Mouse (Mus musculus): ENCODE results near the gene Epyc. TPM values are rescaled to one million over a fixed set of nuclear protein-coding genes. Genes with fewer than 3 reads are reported as not detected.

Epyc gene
- polyA plus RNA-seq, 1 experiment from 2014 or later, result 3.2 TPM

- 84% methylated on average over 3 of the region's 3 CpGs for WGBS
Measured at GRCm38 (mm10) chr10:97689425-97689824, 45.6 kb downstream of the Epyc start.

GRCm38 (mm10) chr10:97692913-97693312 is 49.0 kb downstream of the Epyc start, which contains the start of gene Ccer1:
Ccer1 (plus strand) TSS chr10:97693059.
- no peak for ATAC-seq (replicated peaks; ENCODE audit: low FRiP score)
- H3K4me2 ChIP-seq (ENCODE audit: low read depth, low read length, severe bottlenecking), result no peak within 1 kb of the TSS
- 79% methylated on average over 20 of the region's 20 CpGs for WGBS
- no peaks in the 10 kb centered on the region for H3K27me3 ChIP-seq (ENCODE audit: control insufficient read depth, insufficient read depth, low read length)
- no peaks in the 10 kb centered on the region for H3K4me1 ChIP-seq (replicated peaks; ENCODE audit: control insufficient read depth, insufficient read depth, low read length)
- H3K9ac ChIP-seq (ENCODE audit: low read length), result no peak within 1 kb of the TSS
- no peaks in the 10 kb centered on the region for H3K9me3 ChIP-seq (ENCODE audit: control insufficient read depth, low read length)
- H3K27ac ChIP-seq (ENCODE audit: low read depth, low read length), result no peak within 1 kb of the TSS
- no peak for DNase-seq (ENCODE audit: low spot score)
- H3K36me3 ChIP-seq (ENCODE audit: control insufficient read depth, insufficient read depth, low read length), result no peaks in the 10 kb centered on the region
- H3K4me3 ChIP-seq (ENCODE audit: low read depth, low read length), result no peak within 1 kb of the TSS

More at GRCm38 (mm10) chr10:97689425-97689824, 45.6 kb downstream of the Epyc start:
- DNase-seq (ENCODE audit: low spot score) (no peak), ATAC-seq (replicated peaks; ENCODE audit: low FRiP score) (no peak)
- no peak overlapping the region for H3K4me3 ChIP-seq (ENCODE audit: low read depth, low read length)
- H3K4me2 ChIP-seq (ENCODE audit: low read depth, low read length, severe bottlenecking), result no peak overlapping the region
- H3K9me3 ChIP-seq (ENCODE audit: control insufficient read depth, low read length), result no peaks in the 10 kb centered on the region
- no peaks in the 10 kb centered on the region for H3K36me3 ChIP-seq (ENCODE audit: control insufficient read depth, insufficient read depth, low read length)
- H3K4me1 ChIP-seq (replicated peaks; ENCODE audit: control insufficient read depth, insufficient read depth, low read length), result no peaks in the 10 kb centered on the region
- no peak overlapping the region for H3K9ac ChIP-seq (ENCODE audit: low read length)
- no peak overlapping the region for H3K27ac ChIP-seq (ENCODE audit: low read depth, low read length)
- H3K27me3 ChIP-seq (ENCODE audit: control insufficient read depth, insufficient read depth, low read length), result no peaks in the 10 kb centered on the region

GRCm38 (mm10) chr10:97693398-97694135 is 49.7 kb downstream of the Epyc start:
- Histone ChIP-seq H3K27ac (ENCODE audit: low read depth, low read length) (no peak overlapping the region), H3K9me3 (ENCODE audit: control insufficient read depth, low read length) (no peaks in the 10 kb centered on the region), H3K9ac (ENCODE audit: low read length) (no peak overlapping the region), H3K36me3 (ENCODE audit: control insufficient read depth, insufficient read depth, low read length) (no peaks in the 10 kb centered on the region), H3K27me3 (ENCODE audit: control insufficient read depth, insufficient read depth, low read length) (no peaks in the 10 kb centered on the region), H3K4me1 (replicated peaks; ENCODE audit: control insufficient read depth, insufficient read depth, low read length) (no peaks in the 10 kb centered on the region), H3K4me3 (ENCODE audit: low read depth, low read length) (no peak overlapping the region), H3K4me2 (ENCODE audit: low read depth, low read length, severe bottlenecking) (no peak overlapping the region)
- DNase-seq (ENCODE audit: low spot score), result no peak
- 90% methylated on average over 37 of the region's 37 CpGs for WGBS
- ATAC-seq (replicated peaks; ENCODE audit: low FRiP score), result no peak

- Histone ChIP-seq H3K27me3 (ENCODE audit: control insufficient read depth, insufficient read depth, low read length) (no peaks in the 10 kb centered on the region), H3K4me1 (replicated peaks; ENCODE audit: control insufficient read depth, insufficient read depth, low read length) (no peaks in the 10 kb centered on the region), H3K27ac (ENCODE audit: low read depth, low read length) (no peak overlapping the region), H3K4me2 (ENCODE audit: low read depth, low read length, severe bottlenecking) (no peak overlapping the region), H3K4me3 (ENCODE audit: low read depth, low read length) (no peak overlapping the region), H3K36me3 (ENCODE audit: control insufficient read depth, insufficient read depth, low read length) (no peaks in the 10 kb centered on the region), H3K9me3 (ENCODE audit: control insufficient read depth, low read length) (no peaks in the 10 kb centered on the region), H3K9ac (ENCODE audit: low read length) (no peak overlapping the region)
- ATAC-seq (replicated peaks; ENCODE audit: low FRiP score) (no peak), DNase-seq (ENCODE audit: low spot score) (no peak)
Measured at GRCm38 (mm10) chr10:97702321-97702720, 58.5 kb downstream of the Epyc start.

- WGBS, result 51% methylated on average over 1 of the region's 1 CpGs
Measured at GRCm38 (mm10) chr10:97704562-97704961, 60.7 kb downstream of the Epyc start.

GRCm38 (mm10) chr10:97712687-97713086 is 68.8 kb downstream of the Epyc start:
- Histone ChIP-seq H3K36me3 (ENCODE audit: control insufficient read depth, insufficient read depth, low read length) (no peaks in the 10 kb centered on the region), H3K4me3 (ENCODE audit: low read depth, low read length) (no peak overlapping the region), H3K9me3 (ENCODE audit: control insufficient read depth, low read length) (no peaks in the 10 kb centered on the region), H3K4me1 (replicated peaks; ENCODE audit: control insufficient read depth, insufficient read depth, low read length) (no peaks in the 10 kb centered on the region), H3K27ac (ENCODE audit: low read depth, low read length) (no peak overlapping the region), H3K27me3 (ENCODE audit: control insufficient read depth, insufficient read depth, low read length) (no peaks in the 10 kb centered on the region), H3K4me2 (ENCODE audit: low read depth, low read length, severe bottlenecking) (no peak overlapping the region), H3K9ac (ENCODE audit: low read length) (no peak overlapping the region)
- DNase-seq (ENCODE audit: low spot score) (peak; percentile 66), ATAC-seq (replicated peaks; ENCODE audit: low FRiP score) (peak; percentile 64; the same call in 1 of the 2 replicates)
- 4% methylated on average over 5 of the region's 5 CpGs for WGBS

More at GRCm38 (mm10) chr10:97704562-97704961, 60.7 kb downstream of the Epyc start:
- DNase-seq (ENCODE audit: low spot score), result no peak
- Histone ChIP-seq H3K9me3 (ENCODE audit: control insufficient read depth, low read length) (no peaks in the 10 kb centered on the region), H3K27me3 (ENCODE audit: control insufficient read depth, insufficient read depth, low read length) (no peaks in the 10 kb centered on the region), H3K4me2 (ENCODE audit: low read depth, low read length, severe bottlenecking) (no peak overlapping the region), H3K4me1 (replicated peaks; ENCODE audit: control insufficient read depth, insufficient read depth, low read length) (no peaks in the 10 kb centered on the region), H3K36me3 (ENCODE audit: control insufficient read depth, insufficient read depth, low read length) (no peaks in the 10 kb centered on the region), H3K9ac (ENCODE audit: low read length) (no peak overlapping the region), H3K27ac (ENCODE audit: low read depth, low read length) (no peak overlapping the region), H3K4me3 (ENCODE audit: low read depth, low read length) (no peak overlapping the region)
- 0 out of 2 replicates have a peak, but pooled peaks have one; percentile 64 for ATAC-seq (replicated peaks; ENCODE audit: low FRiP score)

- ATAC-seq (replicated peaks; ENCODE audit: low FRiP score), result no peak
- 68% methylated on average over 4 of the region's 4 CpGs for WGBS
Measured at GRCm38 (mm10) chr10:97714584-97714983, 70.7 kb downstream of the Epyc start.

GRCm38 (mm10) chr10:97715289-97715906 is 71.5 kb downstream of the Epyc start:
- Histone ChIP-seq H3K9me3 (ENCODE audit: control insufficient read depth, low read length) (no peaks in the 10 kb centered on the region), H3K9ac (ENCODE audit: low read length) (no peak overlapping the region), H3K4me1 (replicated peaks; ENCODE audit: control insufficient read depth, insufficient read depth, low read length) (no peaks in the 10 kb centered on the region), H3K27ac (ENCODE audit: low read depth, low read length) (no peak overlapping the region), H3K4me2 (ENCODE audit: low read depth, low read length, severe bottlenecking) (no peak overlapping the region), H3K36me3 (ENCODE audit: control insufficient read depth, insufficient read depth, low read length) (no peaks in the 10 kb centered on the region), H3K4me3 (ENCODE audit: low read depth, low read length) (no peak overlapping the region), H3K27me3 (ENCODE audit: control insufficient read depth, insufficient read depth, low read length) (no peaks in the 10 kb centered on the region)
- ATAC-seq (replicated peaks; ENCODE audit: low FRiP score) (no peak), DNase-seq (ENCODE audit: low spot score) (no peak)
- WGBS, result 86% methylated on average over 3 of the region's 3 CpGs

More at GRCm38 (mm10) chr10:97714584-97714983, 70.7 kb downstream of the Epyc start:
- no peak overlapping the region for H3K4me3 ChIP-seq (ENCODE audit: low read depth, low read length)
- DNase-seq (ENCODE audit: low spot score), result no peak
- H3K4me1 ChIP-seq (replicated peaks; ENCODE audit: control insufficient read depth, insufficient read depth, low read length), result no peaks in the 10 kb centered on the region
- no peak overlapping the region for H3K4me2 ChIP-seq (ENCODE audit: low read depth, low read length, severe bottlenecking)
- no peaks in the 10 kb centered on the region for H3K9me3 ChIP-seq (ENCODE audit: control insufficient read depth, low read length)
- H3K27ac ChIP-seq (ENCODE audit: low read depth, low read length), result no peak overlapping the region
- H3K27me3 ChIP-seq (ENCODE audit: control insufficient read depth, insufficient read depth, low read length), result no peaks in the 10 kb centered on the region
- H3K9ac ChIP-seq (ENCODE audit: low read length), result no peak overlapping the region
- H3K36me3 ChIP-seq (ENCODE audit: control insufficient read depth, insufficient read depth, low read length), result no peaks in the 10 kb centered on the region

All from forebrain, embryonic 11.5 days (tissue).